Mouse (Mus musculus) hindbrain, embryonic 11.5 days (tissue): ENCODE data around the gene Clcn6. TPM values are rescaled to one million over a fixed set of nuclear protein-coding genes. Genes with fewer than 3 reads are reported as not detected.

Experiments used
- ATAC-seq: fragments of 200-750 bp; cut with Nextera tagmentation; 2 replicates; pipeline ENCODE4 v1.8.0; 2017; ENCODE audit warnings: mild to moderate bottlenecking, moderate TSS enrichment, moderate library complexity; ENCODE audit not compliant: low FRiP score
- DNase-seq: peaks from one replicate; pipeline ENCODE4 v3.0.0-alpha.2; 2015; ENCODE audit warnings: low spot score
- H3K27ac ChIP-seq: fragments of 300-500 bp; sonication (generic); 2 replicates; pipeline ENCODE4 v1.5.1; 2014; ENCODE audit warnings: mild to moderate bottlenecking, low read depth, low read length
- H3K27me3 ChIP-seq: fragments of 300-500 bp; sonication (generic); 2 replicates; pipeline ENCODE4 v1.6.1; 2014; ENCODE audit warnings: mild to moderate bottlenecking, low read length, moderate library complexity, mixed read lengths; ENCODE audit not compliant: control insufficient read depth, insufficient read depth
- H3K36me3 ChIP-seq: fragments of 300-500 bp; sonication (generic); 2 replicates; pipeline ENCODE4 v1.6.1; 2014; ENCODE audit warnings: mild to moderate bottlenecking, low read length, moderate library complexity, mixed read lengths; ENCODE audit not compliant: control insufficient read depth, insufficient read depth
- H3K4me1 ChIP-seq: fragments of 300-500 bp; sonication (generic); replicated peaks from 2 replicates; pipeline ENCODE4 v1.6.1; 2014; ENCODE audit warnings: low read length, mixed read lengths; ENCODE audit not compliant: control insufficient read depth, insufficient read depth
- H3K4me2 ChIP-seq: fragments of 300-500 bp; sonication (generic); replicated peaks from 2 replicates; pipeline ENCODE4 v1.6.1; 2014; ENCODE audit warnings: mild to moderate bottlenecking, low read depth, low read length
- H3K4me3 ChIP-seq: fragments of 300-500 bp; sonication (generic); 2 replicates; pipeline ENCODE4 v1.5.1; 2014; ENCODE audit warnings: low read depth, low read length
- H3K9ac ChIP-seq: fragments of 300-500 bp; sonication (generic); 2 replicates; pipeline ENCODE4 v1.6.1; 2014; ENCODE audit warnings: low read depth, low read length
- H3K9me3 ChIP-seq: fragments of 300-500 bp; sonication (generic); 2 replicates; pipeline ENCODE4 v1.6.1; 2016; ENCODE audit warnings: low read length; ENCODE audit not compliant: control insufficient read depth
- WGBS: fragments of 180-500 bp; shearing (Covaris S2); extraction: QIAGEN DNeasy Blood & Tissue Kit; methylation state at CpG from one replicate; pipeline ENCODE4 v1.1.7; 2014; 5-methylcytosine and 5-hydroxymethylcytosine counted together
- polyA plus RNA-seq: library from polyadenylated mRNA; unstranded; fragments of >200 nt; fragmentation: Nextera tagmentation; extraction: Ambion mirVana; gene quantifications from 2 replicates; pipeline ENCODE4 v1.2.1, GENCODE M21; 2014

The Clcn6 gene
- polyA plus RNA-seq, 1 experiment from 2014 or later = 26.2 TPM

GRCm38 (mm10) chr4:148082257-148083044, 43.8 kb upstream of the Clcn6 start:
- Histone ChIP-seq H3K4me2 (no peak overlapping the region), H3K9me3 (no peaks in the 10 kb centered on the region), H3K27me3 (no peaks in the 10 kb centered on the region), H3K36me3 (no peaks in the 10 kb centered on the region), H3K27ac (no peak overlapping the region), H3K4me1 (peaks cover 5% of the 10 kb centered on the region; the same call in 1 of the 2 replicates), H3K4me3 (no peak overlapping the region), H3K9ac (no peak overlapping the region)
- DNase-seq = peak; percentile 80
- WGBS = 56% methylated on average over 12 of the region's 12 CpGs
- ATAC-seq = peak; percentile 33; the same call in 1 of the 2 replicates

GRCm38 (mm10) chr4:148081201-148081600, 42.6 kb upstream of the Clcn6 start:
- Histone ChIP-seq H3K9ac (no peak overlapping the region), H3K4me1 (peaks cover 5% of the 10 kb centered on the region; the same call in 1 of the 2 replicates), H3K36me3 (no peaks in the 10 kb centered on the region), H3K27me3 (no peaks in the 10 kb centered on the region), H3K4me3 (no peak overlapping the region), H3K4me2 (no peak overlapping the region), H3K9me3 (no peaks in the 10 kb centered on the region), H3K27ac (no peak overlapping the region)
- DNase-seq (no peak), ATAC-seq (no peak)
- 93% methylated on average over 10 of the region's 10 CpGs for WGBS

- Histone ChIP-seq H3K9ac (no peak overlapping the region), H3K4me3 (no peak overlapping the region), H3K9me3 (no peaks in the 10 kb centered on the region), H3K4me1 (peaks cover 3% of the 10 kb centered on the region; the same call in 1 of the 2 replicates), H3K27me3 (no peaks in the 10 kb centered on the region), H3K36me3 (no peaks in the 10 kb centered on the region), H3K27ac (no peak overlapping the region), H3K4me2 (no peak overlapping the region)
- 100% methylated on average over 1 of the region's 1 CpGs for WGBS
- DNase-seq (no peak), ATAC-seq (no peak)
Measured at GRCm38 (mm10) chr4:148080597-148080973, 42.0 kb upstream of the Clcn6 start.

GRCm38 (mm10) chr4:148079944-148080596, 41.4 kb upstream of the Clcn6 start:
- no peak overlapping the region for H3K4me2 ChIP-seq
- no peaks in the 10 kb centered on the region for H3K9me3 ChIP-seq
- DNase-seq (no peak), ATAC-seq (no peak)
- no peak overlapping the region for H3K27ac ChIP-seq
- 0 out of 2 replicates have a peak, but pooled peaks cover 2% of the 10 kb centered on the region for H3K4me1 ChIP-seq
- WGBS = 90% methylated on average over 8 of the region's 8 CpGs
- H3K9ac ChIP-seq = no peak overlapping the region
- no peak overlapping the region for H3K4me3 ChIP-seq
- H3K27me3 ChIP-seq = no peaks in the 10 kb centered on the region
- no peaks in the 10 kb centered on the region for H3K36me3 ChIP-seq

GRCm38 (mm10) chr4:148079212-148079611, 40.6 kb upstream of the Clcn6 start:
- Histone ChIP-seq H3K4me3 (no peak overlapping the region), H3K4me2 (no peak overlapping the region), H3K9ac (no peak overlapping the region), H3K36me3 (no peaks in the 10 kb centered on the region), H3K4me1 (0 out of 2 replicates have a peak, but pooled peaks cover 2% of the 10 kb centered on the region), H3K9me3 (no peaks in the 10 kb centered on the region), H3K27ac (no peak overlapping the region), H3K27me3 (no peaks in the 10 kb centered on the region)
- DNase-seq (no peak), ATAC-seq (no peak)
- WGBS = 71% methylated on average over 6 of the region's 6 CpGs

- Histone ChIP-seq H3K27me3 (no peaks in the 10 kb centered on the region), H3K4me2 (no peak overlapping the region), H3K9ac (no peak overlapping the region), H3K4me3 (no peak overlapping the region), H3K36me3 (no peaks in the 10 kb centered on the region), H3K4me1 (no peaks in the 10 kb centered on the region), H3K27ac (no peak overlapping the region), H3K9me3 (no peaks in the 10 kb centered on the region)
- 89% methylated on average over 6 of the region's 6 CpGs for WGBS
- DNase-seq (no peak), ATAC-seq (no peak)
Measured at GRCm38 (mm10) chr4:148075881-148076280, 37.3 kb upstream of the Clcn6 start.

GRCm38 (mm10) chr4:148075259-148075658, 36.6 kb upstream of the Clcn6 start:
- 38% methylated on average over 21 of the region's 21 CpGs for WGBS
- Histone ChIP-seq H3K9ac (no peak overlapping the region), H3K27ac (no peak overlapping the region), H3K9me3 (no peaks in the 10 kb centered on the region), H3K36me3 (no peaks in the 10 kb centered on the region), H3K4me1 (no peaks in the 10 kb centered on the region), H3K4me3 (no peak overlapping the region), H3K27me3 (no peaks in the 10 kb centered on the region), H3K4me2 (peak overlapping the region; percentile 22)
- DNase-seq = peak; percentile 75
- ATAC-seq = no peak

- no peak overlapping the region for H3K4me3 ChIP-seq
- no peaks in the 10 kb centered on the region for H3K9me3 ChIP-seq
- DNase-seq (peak; percentile 41), ATAC-seq (peak; percentile 25; the same call in 1 of the 2 replicates)
- 53% methylated on average over 17 of the region's 17 CpGs for WGBS
- peak overlapping the region; percentile 22 for H3K4me2 ChIP-seq
- no peaks in the 10 kb centered on the region for H3K27me3 ChIP-seq
- no peaks in the 10 kb centered on the region for H3K4me1 ChIP-seq
- no peak overlapping the region for H3K27ac ChIP-seq
- H3K9ac ChIP-seq = no peak overlapping the region
- H3K36me3 ChIP-seq = no peaks in the 10 kb centered on the region
Measured at GRCm38 (mm10) chr4:148074521-148075189, 36.0 kb upstream of the Clcn6 start.
